10 mouse cellular contexts compared by ENCODE assay signal in genomic region chr9:79719451-79719850, GRCm38 (mm10). TPM values are rescaled to one million over a fixed set of nuclear protein-coding genes. Genes with fewer than 3 reads are reported as not detected.
A peak's percentile ranks its signal among the peaks of the same experiment; 100 is the strongest.
DNase-seq lines count a peak whose midpoint lies in the region; ATAC-seq and TF ChIP-seq lines count a peak whose summit lies in the region.
"Had no signal": no experiment of that assay in that cellular context is flagged by ENCODE, and none has a peak within 500 bp of the region (broad histone marks: within the 10 kb centered on the region; RNA-seq: fewer than 3 reads in every experiment).

No protein-coding gene starts in this region.

- ATAC-seq in embryonic facial prominence, embryonic 12.5 days (ENCODE audit: insufficient number of reproducible peaks, insufficient read depth, low FRiP score, low TSS enrichment): no peak
- no peak for ATAC-seq in heart, embryonic 15.5 days (replicated peaks; ENCODE audit: insufficient number of reproducible peaks, insufficient read depth, low FRiP score, low read depth)
- no peak for ATAC-seq in limb, embryonic 14.5 days (ENCODE audit: low FRiP score, low read depth)

- DNase-seq in kidney, adult 9 months: peak; percentile 10
- DNase-seq in kidney, adult 8-10 months: no peak
- peak; percentile 61 for DNase-seq in limb, embryonic 14.5 days (ENCODE audit: low spot score)
- no peak for DNase-seq in MN1 (ENCODE audit: low spot score)
- DNase-seq in ovary, adult 18-20 months (ENCODE audit: low spot score): no peak

- TF ChIP-seq POLR2A in limb, embryonic 14.5 days (IDR thresholded peaks at IDR 0.05; ENCODE audit: borderline replicate concordance, extremely low read depth, insufficient read depth, insufficient read length): no peak
- no peak for TF ChIP-seq POLR2A in myocyte (IDR thresholded peaks at IDR 0.05; ENCODE audit: insufficient read length, low read depth)

- H3K36me3 ChIP-seq in embryonic facial prominence, embryonic 12.5 days: no peaks in the 10 kb centered on the region
- H3K36me3 ChIP-seq in heart, embryonic 15.5 days: no peaks in the 10 kb centered on the region
- H3K36me3 ChIP-seq in limb, embryonic 14.5 days (ENCODE audit: control insufficient read depth, insufficient read depth, low read length): no peaks in the 10 kb centered on the region
- H3K36me3 ChIP-seq in myocyte (ENCODE audit: control insufficient read depth, insufficient read depth): no peaks in the 10 kb centered on the region

- WGBS in embryonic facial prominence, embryonic 12.5 days: 2% methylated on average over 28 of the region's 28 CpGs
- WGBS in heart, embryonic 15.5 days: 3% methylated on average over 28 of the region's 28 CpGs
- 2% methylated on average over 28 of the region's 28 CpGs for WGBS in limb, embryonic 14.5 days

- peak overlapping the region; percentile 68 for H3K4me2 ChIP-seq in embryonic facial prominence, embryonic 12.5 days (replicated peaks)
- H3K4me2 ChIP-seq in heart, embryonic 15.5 days: peak overlapping the region; percentile 87
- peak overlapping the region; percentile 76 for H3K4me2 ChIP-seq in limb, embryonic 14.5 days (replicated peaks; ENCODE audit: low read depth, low read length, severe bottlenecking)
- H3K4me2 ChIP-seq in myocyte (ENCODE audit: low read depth): no peak overlapping the region

- H3K79me2 ChIP-seq in myocyte (ENCODE audit: control insufficient read depth, insufficient read depth): no peaks in the 10 kb centered on the region

- peaks cover 3% of the 10 kb centered on the region; the same call in 1 of the 2 replicates for H3K9me3 ChIP-seq in embryonic facial prominence, embryonic 12.5 days
- H3K9me3 ChIP-seq in heart, embryonic 15.5 days (replicated peaks): no peaks in the 10 kb centered on the region
- no peaks in the 10 kb centered on the region for H3K9me3 ChIP-seq in limb, embryonic 14.5 days (ENCODE audit: control insufficient read depth, low read length)

- H3K27ac ChIP-seq in embryonic facial prominence, embryonic 12.5 days: 0 out of 2 replicates have a peak overlapping the region, but pooled peaks have one; percentile 76
- H3K27ac ChIP-seq in heart, embryonic 15.5 days: peak overlapping the region; percentile 59; the same call in 1 of the 2 replicates
- peak overlapping the region; percentile 96 for H3K27ac ChIP-seq in limb, embryonic 14.5 days (replicated peaks; ENCODE audit: low read depth, low read length)

- H3K4me1 ChIP-seq in embryonic facial prominence, embryonic 12.5 days: peaks cover 28% of the 10 kb centered on the region
- H3K4me1 ChIP-seq in heart, embryonic 15.5 days (replicated peaks): peaks cover 41% of the 10 kb centered on the region
- peaks cover 28% of the 10 kb centered on the region for H3K4me1 ChIP-seq in limb, embryonic 14.5 days (ENCODE audit: control insufficient read depth, insufficient read depth, low read length)

- peaks cover 13% of the 10 kb centered on the region for H3K27me3 ChIP-seq in embryonic facial prominence, embryonic 12.5 days
- H3K27me3 ChIP-seq in heart, embryonic 15.5 days: peaks cover 14% of the 10 kb centered on the region
- H3K27me3 ChIP-seq in limb, embryonic 14.5 days (ENCODE audit: control insufficient read depth, insufficient read depth, low read length): no peaks in the 10 kb centered on the region
- no peaks in the 10 kb centered on the region for H3K27me3 ChIP-seq in myocyte (ENCODE audit: control insufficient read depth, insufficient read depth, insufficient read length)
- H3K27me3 ChIP-seq: CH12.LX had no signal

- H3ac ChIP-seq in myocyte (ENCODE audit: control insufficient read depth, insufficient read length): no peak overlapping the region

- peak overlapping the region; percentile 55 for H3K4me3 ChIP-seq in embryonic facial prominence, embryonic 12.5 days
- H3K4me3 ChIP-seq in heart, embryonic 15.5 days: peak overlapping the region; percentile 59
- peak overlapping the region; percentile 70 for H3K4me3 ChIP-seq in limb, embryonic 14.5 days (replicated peaks; ENCODE audit: low read length)
- peak overlapping the region; percentile 35 for H3K4me3 ChIP-seq in myocyte
- H3K4me3 ChIP-seq: erythroblast, embryonic 14.5 days had no signal

- peak overlapping the region; percentile 59; the same call in 1 of the 2 replicates for H3K9ac ChIP-seq in embryonic facial prominence, embryonic 12.5 days
- peak overlapping the region; percentile 61 for H3K9ac ChIP-seq in heart, embryonic 15.5 days
- peak overlapping the region; percentile 85 for H3K9ac ChIP-seq in limb, embryonic 14.5 days (ENCODE audit: low read depth, low read length, severe bottlenecking)

TF ChIP-seq in myocyte, 11 proteins besides CTCF, POLR2A, EP300 and RAD21:
- TF ChIP-seq POLR2AphosphoS2 (IDR thresholded peaks at IDR 0.05; ENCODE audit: insufficient read length, low read depth) (no peak), MAX (IDR thresholded peaks at IDR 0.05; ENCODE audit: low read depth) (no peak), CEBPB (IDR thresholded peaks at IDR 0.05; ENCODE audit: insufficient read depth, poor library complexity, severe bottlenecking) (no peak), REST (IDR thresholded peaks at IDR 0.05; ENCODE audit: insufficient read depth, insufficient read length) (no peak), E2F4 (IDR thresholded peaks at IDR 0.05; ENCODE audit: insufficient read depth) (no peak), TCF3 (IDR thresholded peaks at IDR 0.05; ENCODE audit: insufficient read length, low read depth) (no peak), USF1 (IDR thresholded peaks at IDR 0.05; ENCODE audit: low read depth) (no peak), SRF (IDR thresholded peaks at IDR 0.05; ENCODE audit: control insufficient read depth, insufficient read length, low read depth) (no peak), TCF12 (IDR thresholded peaks at IDR 0.05; ENCODE audit: insufficient read depth, poor library complexity, severe bottlenecking) (no peak), MYOD1 (IDR thresholded peaks at IDR 0.05; ENCODE audit: control insufficient read depth in 1 of 3, insufficient read length in 2 of 3, low read depth in 2 of 3) (no peak), MYOG (IDR thresholded peaks at IDR 0.05; ENCODE audit: control insufficient read depth in 1 of 3, insufficient read depth in 1 of 3, insufficient read length in 2 of 3, low read depth in 2 of 3) (no peak)

RNA-seq across cellular contexts. Expression of gene Col12a1, which starts 0.8 kb away (rescaled TPM):
- polyA plus RNA-seq in embryonic facial prominence, embryonic 12.5 days (2016; fragmentation: Nextera tagmentation; extraction: Ambion mirVana): 58.9 TPM in 2 replicates
- polyA plus RNA-seq in heart, embryonic 15.5 days (2015; fragmentation: Nextera tagmentation; extraction: Ambion mirVana): 15.0 and 17.9 TPM in 2 replicates
- 296 and 337 TPM in 2 replicates for polyA plus RNA-seq in limb, embryonic 14.5 days (2012; rRNA removed)
- polyA plus RNA-seq in limb, embryonic 14.5 days (2014; fragmentation: Nextera tagmentation; extraction: Ambion mirVana): 259 and 270 TPM in 2 replicates
- 17.7 TPM for polyA plus RNA-seq in myocyte (2012; fragmentation: generic; extraction: Trizol)
- polyA plus RNA-seq: erythroblast, embryonic 14.5 days had no signal

RNA-seq across cellular contexts. Expression of gene Cox7a2, which starts 40.2 kb away (rescaled TPM):
- 580 and 621 TPM in 2 replicates for polyA plus RNA-seq in embryonic facial prominence, embryonic 12.5 days (2016; fragmentation: Nextera tagmentation; extraction: Ambion mirVana)
- polyA plus RNA-seq in heart, embryonic 15.5 days (2015; fragmentation: Nextera tagmentation; extraction: Ambion mirVana): 1,196 and 1,660 TPM in 2 replicates
- polyA plus RNA-seq in limb, embryonic 14.5 days (2012; rRNA removed): 329 and 399 TPM in 2 replicates
- 591 and 630 TPM in 2 replicates for polyA plus RNA-seq in limb, embryonic 14.5 days (2014; fragmentation: Nextera tagmentation; extraction: Ambion mirVana)
- 495 TPM for polyA plus RNA-seq in myocyte (2012; fragmentation: generic; extraction: Trizol)

Comparison
In these comparisons a context has a peak if more than half of its experiments do, and no peak if none do; other contexts are left out.
1. DNase-seq: peak in kidney, adult 9 months (single experiment) and limb, embryonic 14.5 days (single experiment); none in kidney, adult 8-10 months (0 of 2), MN1 (single experiment) and ovary, adult 18-20 months (single experiment).
2. Peak in every context shown above with its lines, with median percentiles within 50 percentile points of each other: H3K27ac ChIP-seq, H3K4me3 ChIP-seq and H3K9ac ChIP-seq.